Mouse (Mus musculus): ENCODE measurements around the gene Bhlha15.

The Bhlha15 gene

DNA sequence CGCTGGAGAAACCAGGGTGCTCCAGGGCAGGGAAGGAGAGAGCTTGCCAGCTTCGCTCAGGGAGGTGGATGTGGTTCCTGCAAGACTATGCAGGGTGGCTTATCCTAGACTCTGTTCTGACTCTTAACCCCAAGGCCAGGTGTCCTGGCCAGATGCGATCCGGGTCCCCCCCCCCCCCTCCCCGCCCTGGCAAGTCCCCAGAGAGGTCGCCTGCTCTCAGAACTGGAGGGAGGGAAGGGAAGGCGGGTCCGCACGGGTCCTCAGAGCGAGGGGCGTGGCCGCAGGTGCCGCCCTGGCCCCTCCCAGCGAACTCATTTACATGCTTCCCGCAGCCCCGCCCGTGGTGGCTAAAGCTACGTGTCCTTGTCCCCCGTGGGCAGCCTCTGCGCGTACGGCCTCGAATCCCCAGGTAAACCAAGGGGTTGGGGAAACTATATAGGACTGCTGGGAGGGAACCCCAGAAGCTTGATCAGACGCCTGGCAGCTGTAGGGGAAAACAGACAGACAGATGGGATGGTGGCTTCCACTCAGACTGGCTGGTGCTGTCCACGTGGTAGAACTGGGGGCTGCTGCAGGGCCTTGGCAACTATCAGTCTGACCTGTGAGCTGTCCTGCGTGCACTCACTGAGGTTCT, at the start of gene Bhlha15:
TSS of gene Bhlha15 (plus strand) at position 337 of the 634 bp plus-strand sequence.
- peak; percentile 75 to 88 for DNase-seq

DNA sequence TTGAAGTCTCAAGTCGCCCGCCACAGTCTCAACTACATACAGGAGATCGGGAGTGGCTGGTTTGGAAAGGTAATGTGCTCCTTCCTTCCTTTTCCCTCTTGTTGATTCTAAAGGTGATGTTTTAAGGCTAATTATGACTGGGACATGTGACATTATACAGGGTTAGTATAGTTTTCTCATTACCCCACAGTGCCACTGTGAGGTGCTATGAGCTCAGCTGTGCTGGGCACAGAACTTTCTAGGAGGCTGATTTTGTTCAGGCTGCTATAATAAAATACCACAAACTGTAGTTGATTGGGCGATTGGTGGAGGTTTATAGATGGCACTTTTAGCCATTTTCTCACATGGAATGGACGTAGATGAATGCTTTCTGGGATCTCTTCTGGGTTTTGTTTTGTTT, 46.6 kb upstream of the Bhlha15 start:
- no peak for DNase-seq

DNA sequence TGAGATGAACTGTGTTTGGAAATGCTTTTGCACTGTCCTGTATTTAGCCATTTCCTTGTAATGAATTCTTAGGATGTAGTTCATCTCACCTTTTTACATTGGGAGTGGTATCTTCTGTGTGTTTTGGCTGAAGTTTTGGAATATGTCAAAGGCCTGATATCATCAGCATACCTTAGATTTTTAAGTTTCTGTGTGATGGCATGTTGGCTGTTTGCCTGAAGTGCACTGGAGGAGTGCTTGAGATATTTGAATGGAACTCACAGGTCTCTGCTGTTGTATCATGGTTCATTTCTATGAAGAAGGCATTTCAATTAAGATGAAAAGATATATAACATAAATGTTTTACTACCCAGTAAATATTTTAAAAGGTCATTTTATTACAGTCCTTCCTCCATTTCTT, 43.2 kb upstream of the Bhlha15 start:
- DNase-seq: no peak

DNA sequence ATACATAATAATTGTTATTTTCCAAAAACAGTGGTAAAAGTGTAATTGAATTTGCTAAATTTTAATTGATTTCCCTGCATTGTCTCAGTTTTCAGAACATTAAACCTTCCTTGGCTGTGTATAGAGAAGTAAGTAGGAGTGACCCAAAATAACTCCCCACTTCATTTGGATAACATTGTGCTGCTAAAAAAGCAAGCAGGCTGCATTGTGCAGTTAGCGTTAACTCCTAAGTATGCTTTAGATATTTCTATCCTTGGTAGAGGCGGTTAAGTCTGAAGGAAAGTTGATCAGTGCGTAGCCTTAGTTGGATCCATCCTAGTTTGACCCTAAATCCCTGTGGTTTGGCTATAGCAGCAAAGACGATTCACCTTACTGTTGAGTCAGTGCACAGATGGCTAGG, 40.6 kb upstream of the Bhlha15 start:
- DNase-seq: no peak

DNA sequence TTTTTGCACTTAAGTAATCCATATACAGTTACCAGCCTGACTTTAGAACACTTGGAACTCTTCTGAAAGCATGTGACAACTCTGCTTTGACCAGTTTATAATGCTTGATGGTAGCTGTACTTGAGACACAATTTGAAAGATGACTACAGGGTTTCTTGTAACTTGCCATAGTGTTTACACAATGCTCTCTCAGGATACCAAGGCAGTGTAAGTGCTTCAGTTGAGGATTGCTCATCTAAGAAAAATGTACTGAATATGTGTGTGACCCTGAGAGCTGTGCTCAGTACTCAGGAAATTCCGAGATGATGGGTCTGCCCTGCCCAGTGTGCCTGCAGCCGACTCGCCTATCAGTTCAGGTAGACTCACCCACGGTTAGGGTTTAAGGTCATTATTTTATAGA, 38.8 kb upstream of the Bhlha15 start:
- no peak for DNase-seq

DNA sequence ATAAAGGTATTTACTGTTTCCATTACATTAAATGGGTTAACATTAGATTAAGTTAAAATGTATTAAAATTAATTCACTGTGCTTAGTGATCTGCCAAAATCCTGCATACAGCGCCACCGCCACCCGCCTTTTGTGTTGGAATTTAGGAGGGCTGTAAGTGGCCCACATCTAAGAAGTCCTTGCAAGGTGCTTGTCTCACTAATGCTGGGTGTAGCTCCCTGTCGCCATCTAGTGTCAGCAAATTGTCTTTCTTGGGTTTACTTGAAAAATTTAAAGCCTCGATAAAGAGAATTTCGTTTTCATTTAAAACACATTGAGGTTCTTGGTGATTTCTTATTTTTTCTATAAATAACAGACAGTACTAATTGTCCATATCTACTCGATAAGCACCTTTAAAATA, 35.6 kb upstream of the Bhlha15 start:
- peak; percentile 68 to 83 for DNase-seq

DNA sequence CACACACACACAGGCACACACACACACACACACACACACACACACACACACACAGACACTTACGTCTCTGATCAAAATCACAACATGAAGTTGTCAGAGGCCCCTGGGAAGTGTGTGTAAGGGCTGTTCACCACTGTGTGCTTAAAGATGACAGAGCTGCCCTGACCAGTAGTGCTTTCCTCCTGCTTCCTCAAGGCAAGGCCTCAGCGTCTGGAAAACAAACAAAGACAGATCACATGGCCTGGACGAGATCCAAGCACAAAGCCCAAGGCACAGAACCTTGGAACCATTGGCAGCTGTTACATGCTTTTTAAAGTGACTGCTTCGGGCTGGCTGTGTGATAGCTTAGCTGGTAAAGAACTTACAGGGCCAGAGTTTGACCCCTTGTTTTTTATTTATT, 31.5 kb upstream of the Bhlha15 start:
- DNase-seq: peak; percentile 94

DNA sequence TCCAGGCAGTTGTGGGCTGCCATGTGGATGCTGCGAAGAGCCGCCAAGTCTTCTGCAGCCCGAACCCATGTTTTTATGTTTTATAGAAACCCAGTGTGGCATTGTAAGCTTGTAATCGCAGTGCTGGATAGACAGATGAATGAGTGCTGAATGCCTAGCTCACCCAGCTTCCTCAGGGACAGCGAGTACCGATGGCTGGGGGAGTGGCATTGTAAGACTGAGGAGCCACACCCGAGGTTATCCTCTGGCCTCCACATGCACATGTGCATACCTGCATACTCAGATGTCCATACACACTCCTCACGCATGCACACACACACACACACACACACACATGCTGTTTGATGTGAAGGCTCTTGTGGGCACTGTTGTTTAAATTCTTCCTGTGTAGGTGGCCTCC, 30.9 kb upstream of the Bhlha15 start:
- DNase-seq: no peak

DNA sequence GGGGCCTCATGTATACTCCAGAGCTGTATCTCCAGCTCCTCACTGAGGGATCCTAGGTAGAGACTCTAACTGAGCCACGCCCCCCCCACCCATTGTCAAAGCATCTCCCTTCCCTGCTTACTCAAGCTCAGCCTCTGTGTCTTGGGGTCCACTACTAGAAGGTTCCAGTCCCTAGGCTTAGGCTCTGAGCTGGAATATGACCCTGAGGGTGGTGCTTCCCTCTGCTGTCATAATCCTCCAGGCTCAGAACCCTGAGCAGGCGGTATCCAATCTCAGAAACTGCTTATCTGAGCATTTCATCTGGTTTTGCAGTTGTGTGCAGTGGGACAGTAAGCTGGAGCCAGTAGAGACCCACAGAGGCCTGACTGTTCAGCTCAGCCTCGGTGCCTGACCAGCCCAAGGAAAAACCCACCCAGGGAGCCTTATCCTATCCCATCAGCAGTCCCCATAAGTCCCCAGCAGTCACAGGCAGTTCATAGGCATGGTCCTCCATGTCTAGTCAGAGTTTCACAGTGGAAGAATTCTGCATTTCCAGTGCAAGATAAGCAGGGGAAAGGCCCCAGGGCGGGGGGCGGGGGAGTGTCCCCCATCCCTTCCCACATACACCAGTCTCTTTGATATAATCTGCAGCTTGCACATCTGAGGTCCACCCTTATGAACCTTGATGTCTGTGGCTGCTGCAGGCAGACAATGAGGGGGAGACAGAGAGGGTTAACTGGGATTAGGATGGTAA, 27.8 kb upstream of the Bhlha15 start:
- no peak for DNase-seq

DNA sequence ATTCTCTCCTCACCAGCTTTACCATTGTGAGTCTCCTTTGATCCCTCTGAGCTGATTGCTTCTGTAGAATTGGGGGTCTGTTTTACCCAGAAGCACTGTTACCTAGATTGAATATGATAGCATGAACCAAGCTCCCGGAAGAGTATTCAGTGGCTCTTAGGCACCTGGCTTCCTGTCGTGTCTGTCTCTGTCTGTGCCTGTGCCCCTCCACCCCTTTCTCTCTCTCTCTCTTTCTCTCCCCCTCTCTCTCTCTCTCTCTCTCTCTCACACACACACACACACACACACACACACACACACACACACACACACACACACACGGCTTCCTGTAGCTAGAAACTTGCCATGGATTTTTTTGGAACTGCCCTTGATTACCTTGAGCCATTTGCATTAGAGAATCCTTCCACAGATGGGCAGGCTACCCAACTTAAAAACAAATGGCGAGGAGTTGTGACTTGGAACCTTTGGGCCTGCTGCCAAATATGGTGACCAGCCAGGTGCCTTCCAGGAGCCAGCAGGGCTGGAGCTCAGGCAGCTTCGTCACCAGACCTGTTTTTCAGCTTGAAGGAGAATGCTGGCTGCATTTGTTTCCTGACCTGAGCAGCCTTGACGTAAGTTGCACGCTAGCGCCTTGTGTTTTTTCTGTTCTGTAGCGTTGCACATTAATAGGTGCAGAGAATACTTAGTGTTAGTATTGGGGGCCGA, 27.1 kb upstream of the Bhlha15 start:
- DNase-seq: peak; percentile 90 to 93

DNA sequence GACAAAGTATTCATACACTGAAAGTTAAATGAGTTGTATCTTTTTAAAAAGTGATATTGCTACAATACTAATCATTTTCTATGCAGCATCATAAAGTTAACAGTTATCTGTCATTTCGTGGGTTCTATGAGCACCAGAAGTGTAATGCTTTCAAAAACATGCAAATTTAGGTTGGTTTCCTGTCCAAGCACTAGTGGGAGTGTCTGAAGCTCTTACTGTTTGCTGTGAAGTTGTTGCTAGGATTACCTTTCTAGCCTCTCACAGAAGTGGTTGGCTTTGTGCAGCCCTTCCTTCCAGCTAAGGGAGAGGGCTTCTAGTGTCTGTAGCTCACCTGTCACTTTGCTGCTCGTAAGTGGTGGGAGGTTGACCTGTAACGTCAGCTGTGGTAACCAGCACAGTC, 24.3 kb upstream of the Bhlha15 start:
- no peak for DNase-seq

DNA sequence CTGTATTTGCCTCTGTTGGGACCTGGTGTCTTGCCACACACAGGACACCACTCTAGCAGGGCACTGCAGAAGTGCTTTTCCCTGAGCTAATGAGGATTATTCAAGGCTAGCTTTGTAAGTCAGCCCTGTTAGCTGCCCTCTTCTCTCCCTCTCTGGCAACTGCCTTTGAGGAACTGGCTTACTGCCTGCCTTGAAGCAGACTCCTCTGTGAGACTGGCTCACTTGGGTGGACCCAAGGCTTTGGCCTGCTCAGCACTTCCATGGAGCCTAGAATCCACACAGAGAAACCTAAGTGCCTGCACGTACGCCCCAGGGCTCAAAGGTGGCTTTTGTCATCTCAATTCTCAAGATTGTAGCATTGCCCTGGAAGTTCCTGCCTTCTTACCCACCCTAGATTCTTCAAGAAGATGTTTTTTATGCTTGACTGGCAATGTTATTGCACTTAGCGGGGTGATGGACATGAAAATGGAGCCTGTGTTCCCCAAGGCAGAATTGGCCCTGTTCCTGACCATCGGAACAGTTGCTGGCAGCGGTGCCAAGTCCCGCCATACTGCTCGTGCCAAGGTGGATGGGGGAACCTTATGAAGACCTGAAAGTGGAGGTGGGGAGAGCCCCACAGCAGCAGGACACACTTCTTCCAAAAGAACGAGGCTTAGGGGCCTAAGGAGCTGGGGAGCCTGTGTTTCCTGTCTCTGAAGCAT, 20.7 kb upstream of the Bhlha15 start:
- peak; percentile 57 to 72 for DNase-seq

DNA sequence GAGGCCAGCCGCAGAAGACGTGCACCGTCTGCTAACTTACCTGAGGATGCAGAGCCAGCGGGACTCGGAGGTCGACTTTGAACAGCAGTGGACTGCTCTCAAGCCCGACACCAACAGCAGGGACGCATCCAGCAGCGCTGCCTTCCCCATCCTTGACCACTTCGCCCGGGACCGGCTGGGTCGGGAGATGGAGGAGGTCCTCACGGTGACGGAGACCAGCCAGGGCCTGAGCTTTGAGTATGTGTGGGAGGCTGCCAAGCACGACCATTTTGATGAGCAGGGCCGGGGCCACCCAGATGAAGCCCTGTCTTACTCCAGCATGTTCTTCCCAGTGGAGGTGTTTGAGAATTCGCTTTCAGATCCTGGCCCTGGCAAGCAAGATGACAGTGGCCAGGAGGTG, 16.4 kb upstream of the Bhlha15 start:
- no peak for DNase-seq

DNA sequence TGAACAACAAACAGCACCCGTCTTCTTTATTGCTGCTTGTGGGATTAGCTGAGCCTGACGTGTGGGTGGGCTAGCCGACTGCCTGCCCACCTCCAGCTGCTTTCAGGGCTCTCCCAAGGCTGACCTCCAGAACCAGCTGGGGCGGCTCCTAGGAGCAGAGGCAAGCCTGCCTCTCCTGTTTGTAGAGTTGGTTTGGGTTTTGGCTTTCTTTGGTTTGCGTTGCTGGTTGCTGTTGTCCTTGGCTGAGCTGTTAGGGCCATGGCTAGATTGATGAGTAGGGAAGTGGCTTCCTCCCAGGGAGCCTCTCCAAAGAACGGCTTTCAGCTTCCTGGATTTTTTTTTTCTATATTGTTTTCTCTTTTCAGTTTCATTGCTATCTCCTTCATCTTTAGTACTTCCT, 11.9 kb upstream of the Bhlha15 start:
- DNase-seq: no peak

DNA sequence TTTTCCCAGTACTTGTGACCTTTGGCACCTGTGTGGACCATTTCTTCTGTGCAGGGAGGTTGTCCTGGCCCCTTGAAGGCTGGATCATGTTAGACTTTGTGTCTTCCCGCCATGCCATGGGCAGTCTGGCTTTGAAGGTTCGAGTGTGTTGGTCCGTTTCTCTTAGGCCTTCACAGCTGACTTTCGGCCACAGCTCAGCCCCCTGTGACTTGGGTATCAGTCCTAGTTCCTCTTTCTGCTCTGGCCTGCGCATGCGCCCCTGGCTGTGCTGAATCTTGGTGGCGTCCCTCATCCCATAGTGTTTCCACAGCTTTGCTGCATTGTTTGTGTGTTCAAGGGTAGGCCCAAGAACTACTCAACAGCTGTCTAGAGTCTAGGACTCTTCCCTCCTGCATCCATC, 8.8 kb upstream of the Bhlha15 start:
- DNase-seq: no peak

DNA sequence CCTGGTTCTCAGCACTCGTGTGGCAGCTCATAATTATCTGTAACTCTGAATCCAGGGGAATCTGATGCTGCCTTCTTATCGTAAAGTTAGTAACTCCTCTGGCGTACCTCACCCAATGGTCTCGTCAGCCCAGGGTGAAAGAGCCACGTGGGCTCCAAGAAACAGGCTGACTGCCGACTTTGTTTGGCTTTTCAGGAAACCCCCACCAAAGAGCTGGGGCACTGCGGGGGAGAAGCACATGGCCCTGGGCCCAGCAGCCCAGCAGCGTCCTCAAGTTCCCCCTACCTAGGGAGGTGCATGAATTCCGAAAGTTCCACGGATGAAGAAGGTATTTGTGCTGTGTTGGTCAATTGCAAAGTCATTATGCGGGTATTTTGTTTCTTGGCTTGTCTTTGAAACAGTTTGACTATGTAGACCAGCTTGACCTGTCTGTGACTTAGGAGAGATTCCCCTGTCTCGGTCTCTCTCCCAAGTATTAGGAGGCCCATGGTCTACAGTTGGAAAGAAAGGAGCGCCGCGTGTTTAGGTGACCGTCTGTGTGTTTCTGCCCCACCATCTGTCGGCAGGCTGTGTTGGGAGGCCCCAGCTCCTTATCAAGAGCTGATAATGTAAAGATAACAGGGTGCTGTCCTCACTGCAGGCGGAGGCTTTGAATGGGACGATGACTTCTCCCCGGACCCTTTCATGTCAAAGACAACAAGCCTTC, 7.4 kb upstream of the Bhlha15 start:
- no peak for DNase-seq

DNA sequence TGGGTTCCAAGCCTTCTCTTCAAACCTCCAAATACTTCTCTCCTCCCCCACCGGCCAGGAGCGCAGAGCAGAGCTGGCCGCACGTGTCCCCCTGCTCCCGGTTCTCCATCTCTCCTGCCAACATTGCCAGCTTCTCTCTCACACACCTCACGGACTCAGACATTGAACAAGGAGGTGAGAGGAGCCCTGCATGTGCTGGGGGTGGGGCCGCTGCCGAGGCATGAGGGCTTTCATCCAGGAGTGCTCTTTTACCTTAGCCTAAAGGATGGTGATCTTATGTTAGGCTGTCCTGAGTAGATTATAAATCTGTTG, 6.9 kb upstream of the Bhlha15 start:
- DNase-seq: no peak

DNA sequence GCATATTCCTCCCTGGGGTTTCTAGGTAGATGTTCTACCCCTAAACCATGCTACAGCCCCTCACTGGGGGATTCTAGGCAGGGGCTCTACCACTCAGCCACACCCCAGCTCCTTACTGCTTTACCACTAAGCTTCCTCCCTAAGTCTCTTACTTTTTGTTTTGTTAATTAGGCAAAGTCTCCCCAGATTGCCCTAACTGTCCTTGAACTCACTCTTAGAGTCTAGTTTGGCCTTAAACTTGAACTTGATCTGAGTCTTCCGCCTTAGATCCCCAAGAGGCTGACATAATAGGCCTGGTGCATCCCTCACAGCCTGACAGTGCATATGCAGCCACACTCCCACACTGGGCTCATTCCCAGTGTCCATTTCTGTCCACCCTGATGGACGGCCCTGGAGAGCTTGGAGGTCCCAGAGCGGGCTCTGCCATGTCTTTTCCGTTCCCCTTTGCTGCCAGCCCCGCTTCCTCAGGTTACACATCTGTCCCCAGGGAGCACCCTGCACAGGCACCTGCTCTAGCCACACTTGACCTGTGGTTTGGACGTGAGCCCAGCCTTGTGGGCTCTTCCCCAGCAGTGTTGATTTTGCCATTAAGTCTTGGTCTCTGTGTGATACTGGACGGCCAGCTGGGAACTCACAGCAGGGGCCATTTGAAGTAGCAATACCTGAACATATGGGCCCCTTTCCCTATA, 6.3 kb upstream of the Bhlha15 start:
- DNase-seq: peak in 1 of 2 experiments; percentile 20

DNA sequence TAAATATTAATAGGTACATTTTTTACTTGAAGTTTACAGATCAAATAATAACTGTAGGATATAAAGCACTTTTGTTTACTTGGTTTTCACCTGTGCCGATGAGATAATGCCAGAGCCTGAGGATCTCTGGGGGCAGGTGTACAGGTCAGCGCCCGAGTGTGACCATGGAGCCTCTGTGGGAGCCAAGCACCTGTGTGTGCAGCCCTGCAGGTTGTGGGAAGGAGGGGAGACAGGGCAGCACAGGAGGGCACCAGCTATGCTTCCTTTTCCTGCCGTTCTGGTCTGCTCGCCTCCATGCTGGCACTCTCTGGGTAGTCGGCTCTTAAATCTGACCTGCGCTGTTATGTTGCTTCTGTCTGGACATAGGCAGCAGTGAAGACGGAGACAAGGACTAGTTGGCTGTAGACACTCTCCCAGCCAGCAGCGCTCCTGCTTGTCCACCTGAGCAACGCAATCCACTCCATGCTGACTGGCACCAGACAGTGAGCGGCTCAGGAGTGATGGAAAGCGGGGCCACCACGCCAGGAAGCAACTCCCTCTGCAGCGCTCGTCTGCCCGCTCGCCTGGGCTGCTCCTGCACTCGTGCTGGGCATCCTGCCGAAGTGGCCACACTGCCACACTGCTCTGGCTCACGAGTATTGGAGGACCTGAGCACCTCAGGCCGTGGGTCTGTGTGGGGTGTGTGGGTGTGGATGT, 5.6 kb upstream of the Bhlha15 start:
- DNase-seq: no peak

DNA sequence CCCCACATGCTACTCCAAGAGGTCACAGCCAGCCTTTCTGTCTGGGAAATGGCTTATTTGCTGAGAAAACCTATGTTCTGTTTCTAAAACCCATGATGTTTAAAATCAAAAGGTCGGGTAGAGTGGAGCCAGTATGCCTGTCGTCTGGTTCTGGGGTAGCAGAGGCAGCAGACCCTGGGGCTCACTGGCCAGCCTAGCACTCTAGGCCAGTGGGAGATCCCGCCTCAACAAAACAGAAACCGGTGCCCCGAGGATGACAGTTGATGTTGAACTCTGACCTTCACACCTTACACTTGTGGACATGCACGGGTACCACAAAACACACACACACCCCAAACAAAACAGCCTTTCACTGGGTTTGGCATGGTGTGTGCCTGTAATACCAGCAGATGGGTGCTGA, 1.7 kb upstream of the Bhlha15 start:
- no peak for DNase-seq

DNA sequence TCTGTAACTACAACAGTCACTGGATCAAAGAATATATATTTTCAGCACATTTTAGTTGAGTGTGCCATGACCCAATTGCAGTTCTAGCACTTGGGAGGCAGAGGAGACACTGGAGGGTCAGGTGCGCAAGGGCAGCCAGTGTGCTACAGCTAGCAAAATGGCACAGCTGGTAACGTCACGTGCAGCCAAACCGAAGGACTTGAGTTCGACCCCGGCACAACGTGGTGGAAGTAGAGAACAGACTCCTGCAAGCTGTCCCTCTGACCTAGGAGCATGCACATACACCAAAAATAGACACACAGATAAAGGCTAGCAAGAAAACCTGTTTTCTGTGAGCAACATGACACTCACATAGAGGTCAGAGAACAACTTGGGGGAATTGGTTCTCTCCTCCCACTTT, 759 bp upstream of the Bhlha15 start:
- no peak for DNase-seq

DNA sequence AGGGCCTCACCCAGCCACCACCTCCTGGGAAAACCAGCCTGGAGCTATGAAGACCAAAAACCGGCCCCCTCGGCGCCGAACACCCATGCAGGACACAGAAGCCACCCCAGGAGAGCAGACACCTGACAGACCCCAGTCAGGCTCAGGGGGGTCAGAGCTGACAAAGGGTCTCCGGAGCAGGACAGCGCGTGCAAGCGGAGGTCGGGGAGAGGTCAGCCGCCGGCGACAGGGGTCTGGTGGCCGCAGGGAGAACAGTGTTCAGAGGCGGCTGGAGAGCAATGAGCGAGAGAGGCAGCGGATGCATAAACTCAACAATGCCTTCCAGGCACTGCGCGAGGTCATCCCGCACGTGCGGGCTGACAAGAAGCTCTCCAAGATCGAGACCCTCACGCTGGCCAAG, 940 bp downstream of the Bhlha15 start:
- DNase-seq: no peak
